Mouse (Mus musculus) cerebellum, adult 8-10 months (tissue): ENCODE results near the gene Ankrd6.

Experiments used
- DNase-seq: peaks from one replicate; pipeline ENCODE4 v3.0.0; 2022

Ankrd6 gene

GRCm38 (mm10) chr4:32854956-32855355 is 95.7 kb downstream of the Ankrd6 start:
- DNase-seq, result no peak

DNA sequence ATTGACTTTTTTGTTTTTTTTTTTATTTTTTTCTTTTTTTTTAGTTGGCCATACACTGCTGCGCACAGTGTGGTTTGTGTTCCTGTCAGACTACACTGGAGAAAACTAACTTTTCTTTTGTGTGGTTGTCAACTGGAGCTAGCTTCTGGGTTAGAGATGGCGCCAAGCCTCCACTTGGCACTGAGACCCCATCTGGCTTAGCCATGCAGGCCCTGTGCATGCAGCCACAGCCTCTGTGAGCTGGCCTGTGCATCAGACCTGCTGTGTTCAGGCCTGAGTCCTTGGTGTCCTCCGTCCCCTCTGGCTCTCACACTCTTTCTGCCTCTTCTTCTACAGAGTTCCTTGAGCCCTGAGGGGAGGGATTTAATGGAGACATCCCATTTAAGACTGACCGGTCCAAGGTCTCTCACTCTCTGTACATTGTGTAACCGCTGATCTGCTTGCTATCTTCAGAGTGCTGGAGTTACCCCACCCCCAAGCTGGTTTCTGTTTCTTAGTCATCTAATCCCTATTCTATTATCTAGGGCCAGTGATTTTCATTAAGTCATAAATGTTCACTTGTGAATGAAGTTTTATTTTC is 96.9 kb downstream of the Ankrd6 start:
- DNase-seq, result no peak

DNA sequence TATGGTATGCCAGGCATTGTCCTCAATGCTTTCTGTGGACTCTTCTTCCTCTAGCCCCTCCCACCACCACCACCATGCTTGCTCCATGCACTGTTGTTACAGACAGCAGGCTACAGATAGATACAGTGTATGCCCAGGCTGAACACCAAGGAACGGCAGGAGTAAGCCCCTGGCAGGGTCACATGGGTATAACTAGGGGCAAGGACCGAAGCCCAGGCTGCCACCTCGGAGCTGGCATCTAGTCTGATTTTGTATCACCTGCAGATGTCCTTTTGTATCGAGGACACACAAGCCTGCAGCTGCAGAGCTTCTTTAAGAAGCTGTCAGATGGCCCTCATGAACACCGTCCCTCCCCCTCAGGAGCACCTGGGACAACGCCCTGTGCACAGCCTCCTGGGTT is 97.8 kb downstream of the Ankrd6 start:
- DNase-seq, result no peak

DNA sequence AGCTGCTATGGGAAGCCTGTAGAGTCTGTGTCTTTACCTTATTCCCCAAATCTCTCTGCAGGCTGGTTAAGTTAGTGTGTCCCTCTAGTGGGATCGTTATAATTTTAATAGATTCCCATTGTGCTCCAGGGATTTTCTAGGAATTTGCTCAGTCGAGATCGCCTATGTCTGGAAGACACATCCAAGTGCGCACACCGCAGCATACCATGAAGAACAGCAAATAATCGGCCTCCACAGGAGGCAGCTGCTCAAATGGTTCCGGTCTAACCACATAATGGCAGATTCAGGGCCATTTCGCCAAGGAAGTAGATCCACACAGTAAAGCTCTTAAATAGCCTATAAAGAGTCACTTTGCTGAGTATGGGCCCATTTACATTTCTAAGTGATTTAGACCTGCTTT is 98.3 kb downstream of the Ankrd6 start:
- DNase-seq, result no peak

DNA sequence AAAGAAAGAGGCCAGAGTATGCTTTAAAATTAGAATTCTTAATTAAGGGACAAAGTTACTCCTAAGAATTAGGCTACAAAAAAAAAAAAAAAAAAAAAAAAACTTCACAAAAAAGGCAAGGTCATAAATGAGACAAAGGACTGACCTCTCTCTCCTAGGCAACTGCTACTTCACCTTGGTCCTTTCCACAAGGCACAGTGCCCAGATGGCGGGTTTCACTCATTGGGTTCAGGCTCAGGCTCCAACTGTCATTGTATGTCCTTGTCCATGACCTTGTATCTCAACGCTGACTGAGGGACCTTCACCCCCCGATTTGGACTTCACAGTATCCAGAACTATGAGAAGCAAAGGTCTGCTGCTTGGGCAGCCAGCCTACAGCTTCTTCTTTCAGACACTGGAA is 112.2 kb downstream of the Ankrd6 start:
- DNase-seq, result no peak

DNA sequence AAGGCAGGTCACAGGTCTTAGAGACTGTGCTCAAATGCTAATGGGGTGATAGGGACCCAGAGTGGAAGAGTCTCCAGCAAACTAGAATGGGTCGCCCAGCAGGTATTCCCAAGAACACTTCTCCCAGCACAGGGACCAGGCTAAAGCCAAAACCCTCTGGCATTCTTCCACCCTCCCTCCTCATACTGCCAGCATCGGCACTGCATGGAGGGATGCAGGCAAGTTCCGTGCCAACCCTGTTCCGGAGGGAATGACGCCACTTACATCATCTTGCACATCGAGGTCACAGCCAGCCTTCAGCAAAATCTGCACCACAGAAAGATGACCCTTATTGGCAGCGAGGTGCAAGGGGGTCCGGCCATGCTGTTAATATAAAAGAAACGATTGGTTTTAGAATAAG is 114.6 kb downstream of the Ankrd6 start:
- DNase-seq, result peak; percentile 15

GRCm38 (mm10) chr4:32834541-32834940 is 116.1 kb downstream of the Ankrd6 start:
- DNase-seq, result no peak

- peak; percentile 35 for DNase-seq
Observed at GRCm38 (mm10) chr4:32833494-32834282, 117.0 kb downstream of the Ankrd6 start.

GRCm38 (mm10) chr4:32829316-32829715 is 121.3 kb downstream of the Ankrd6 start:
- no peak for DNase-seq

DNA sequence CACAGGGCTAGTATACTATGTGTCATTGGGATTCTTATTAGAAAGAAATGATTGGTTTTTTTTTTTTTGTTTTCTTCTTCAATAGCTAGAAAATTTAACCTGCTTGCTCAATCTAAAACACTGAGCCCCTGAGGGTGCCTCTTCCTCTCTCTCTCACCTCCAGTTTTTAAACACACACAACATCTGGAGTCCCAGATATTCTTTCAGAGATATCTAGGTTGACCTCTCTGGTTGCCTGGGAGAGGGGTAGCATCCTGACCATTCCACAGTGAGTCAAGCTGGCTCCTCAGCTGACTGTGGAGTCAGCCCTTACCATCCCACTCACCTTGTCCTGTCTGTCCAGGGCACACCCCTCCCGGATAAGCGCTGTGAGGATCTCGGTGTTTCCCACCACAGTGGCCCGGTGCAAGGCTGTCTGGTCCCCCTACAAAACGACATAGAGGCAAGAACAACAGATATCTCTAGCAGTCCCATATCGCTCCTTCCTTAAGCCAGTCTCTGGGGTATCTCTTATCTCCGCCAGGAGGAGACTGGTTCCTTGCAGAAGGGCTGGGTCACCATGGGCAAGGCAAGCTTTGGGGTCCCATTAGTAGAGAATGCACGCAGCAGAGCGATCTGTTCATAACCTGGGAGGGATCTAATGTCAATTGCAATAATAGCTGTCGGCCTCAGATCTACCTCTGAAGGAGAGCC is 122.1 kb downstream of the Ankrd6 start:
- no peak for DNase-seq

DNA sequence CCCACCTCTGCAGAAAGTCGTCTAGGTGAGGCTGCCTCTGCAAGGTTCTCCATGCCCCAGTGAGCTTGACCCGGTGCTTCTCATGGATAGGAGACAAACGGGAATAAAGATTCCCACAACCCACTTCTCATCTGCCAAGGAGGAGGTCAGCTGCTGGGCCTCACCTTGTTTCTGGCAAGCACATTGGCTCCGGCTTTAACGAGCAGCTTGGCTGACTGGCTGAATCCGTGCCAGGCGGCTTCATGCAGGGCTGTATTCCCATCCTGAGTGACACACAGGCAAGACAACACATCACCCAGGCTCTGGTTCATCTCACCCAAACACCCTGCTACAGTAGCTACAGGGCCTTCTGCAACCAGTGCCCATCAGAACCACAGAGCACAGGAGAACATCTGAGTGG is 123.7 kb downstream of the Ankrd6 start:
- peak; percentile 75 for DNase-seq

DNA sequence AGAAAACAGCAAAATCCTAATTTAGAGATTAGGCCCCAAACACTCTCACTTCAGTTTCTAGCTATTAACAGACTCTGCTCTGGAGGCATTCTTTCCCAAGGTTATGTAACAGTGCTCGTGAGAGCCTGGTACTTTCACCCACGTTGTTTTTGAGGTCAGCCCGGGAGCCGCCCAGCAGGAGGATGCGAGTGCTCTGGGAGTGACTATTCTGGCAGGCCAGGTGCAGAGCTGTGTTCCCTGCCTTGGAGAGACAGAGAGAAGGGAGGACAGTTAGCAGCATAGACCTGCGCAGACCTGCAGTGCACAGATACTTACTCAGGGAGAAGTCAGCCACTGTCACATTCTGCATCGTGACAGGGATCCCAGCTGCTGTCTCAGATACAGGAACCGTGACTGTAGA is 126.4 kb downstream of the Ankrd6 start:
- peak; percentile 28 for DNase-seq

DNA sequence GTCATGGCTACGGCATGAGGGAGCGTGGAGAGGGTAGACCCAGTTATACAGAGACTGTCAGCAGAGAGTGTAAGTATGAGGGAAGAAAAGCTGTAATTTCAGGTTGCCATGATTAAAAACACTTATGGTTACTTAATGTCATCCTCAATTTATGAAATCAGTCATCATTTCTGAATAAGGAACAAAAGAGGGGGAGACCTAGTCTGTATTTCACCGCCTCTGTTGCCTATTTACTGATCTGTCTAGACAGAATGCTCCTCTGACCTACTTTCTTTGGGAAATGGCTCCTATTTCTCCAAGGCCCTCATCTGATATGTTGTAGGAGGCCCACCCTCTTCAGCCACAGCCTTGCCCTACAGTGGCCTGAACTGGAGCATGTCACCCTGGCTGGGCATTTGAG is 130.0 kb downstream of the Ankrd6 start:
- no peak for DNase-seq

GRCm38 (mm10) chr4:32817478-32817877 is 133.2 kb downstream of the Ankrd6 start:
- no peak for DNase-seq

DNA sequence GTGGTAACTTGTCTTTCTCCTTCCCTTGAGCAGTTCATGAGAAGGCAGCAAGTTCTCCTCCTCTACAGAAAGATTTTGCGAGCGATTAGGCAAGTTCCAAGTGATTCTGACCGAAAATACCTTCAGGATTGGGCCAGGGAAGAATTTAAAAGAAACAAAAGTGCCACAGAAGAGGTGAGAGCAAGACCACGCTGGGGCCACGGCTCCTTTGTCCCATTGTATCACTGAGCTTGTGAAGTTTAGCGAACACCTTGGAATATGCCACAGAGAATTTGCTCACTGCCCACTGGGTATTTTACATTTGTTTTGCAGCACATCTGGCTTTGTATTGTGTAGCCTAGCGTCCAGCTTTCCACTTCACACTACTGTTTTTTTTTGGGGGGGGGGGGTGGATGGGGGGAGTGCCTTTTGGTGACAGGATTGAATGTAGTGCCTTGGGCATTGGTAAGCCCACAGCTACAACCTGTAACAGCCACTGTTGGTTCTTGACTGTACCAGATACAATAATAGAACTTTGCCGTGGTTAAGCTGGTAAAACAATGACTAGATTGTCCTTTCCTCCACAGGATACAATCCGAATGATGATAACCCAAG is 150.0 kb downstream of the Ankrd6 start:
- no peak for DNase-seq

DNA sequence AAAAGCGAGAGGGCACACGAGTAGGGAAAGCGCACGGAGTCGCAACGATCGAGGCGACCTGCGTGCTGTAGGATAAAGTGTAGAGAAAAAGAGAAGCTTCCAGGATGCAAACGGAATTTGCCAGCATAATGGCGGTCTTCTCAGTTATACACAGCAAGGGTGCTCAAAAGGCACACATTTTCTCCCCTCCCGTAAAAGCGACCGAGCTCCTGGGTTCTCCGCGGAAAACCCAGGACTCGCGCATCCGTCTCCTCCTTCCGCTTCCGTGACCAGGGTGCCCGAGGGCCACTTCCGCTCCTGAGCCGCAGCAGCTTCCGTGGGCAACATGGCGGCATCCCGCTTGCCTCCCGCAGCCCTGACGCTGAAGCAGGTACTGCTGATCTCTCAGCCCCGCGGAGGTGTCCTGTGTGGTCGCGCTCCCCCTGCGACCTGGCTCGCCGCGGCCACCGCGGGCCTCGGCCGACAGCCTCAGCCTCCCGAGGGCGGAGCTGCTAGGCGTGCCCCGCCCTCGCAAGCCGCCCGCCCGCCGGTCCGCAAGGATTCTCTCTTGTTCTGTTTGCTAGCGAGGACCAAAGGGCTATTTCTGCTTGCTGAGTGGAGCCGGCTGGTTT is 150.6 kb downstream of the Ankrd6 start, which contains the start of gene Lyrm2:
TSS of gene Lyrm2 (plus strand) at position 288 of the 611 bp plus-strand sequence.
- peak; percentile 79 for DNase-seq

DNA sequence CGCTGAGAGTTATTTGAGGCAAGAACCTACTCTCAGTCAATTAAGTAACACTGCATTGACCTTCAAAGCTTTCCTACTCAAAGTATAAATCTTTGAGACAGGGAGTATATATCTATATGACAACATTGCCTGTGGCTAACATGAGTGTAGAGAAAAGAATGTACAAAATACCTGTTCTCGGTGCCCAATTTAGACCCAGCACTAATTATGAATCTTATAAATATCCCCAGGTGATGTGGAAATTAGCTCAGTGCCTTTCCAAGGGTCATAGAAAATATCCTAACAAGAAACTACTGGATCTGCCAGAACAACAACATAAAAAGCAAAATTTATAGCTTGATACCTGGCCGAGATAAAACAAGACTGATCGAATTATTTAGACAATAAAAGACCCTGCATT is 151.7 kb downstream of the Ankrd6 start:
- no peak for DNase-seq

GRCm38 (mm10) chr4:32789020-32789419 is 161.6 kb downstream of the Ankrd6 start:
- no peak for DNase-seq

GRCm38 (mm10) chr4:32787110-32787509 is 163.5 kb downstream of the Ankrd6 start:
- DNase-seq, result no peak

- DNase-seq, result no peak
Observed at GRCm38 (mm10) chr4:32779996-32780395, 170.6 kb downstream of the Ankrd6 start.

DNA sequence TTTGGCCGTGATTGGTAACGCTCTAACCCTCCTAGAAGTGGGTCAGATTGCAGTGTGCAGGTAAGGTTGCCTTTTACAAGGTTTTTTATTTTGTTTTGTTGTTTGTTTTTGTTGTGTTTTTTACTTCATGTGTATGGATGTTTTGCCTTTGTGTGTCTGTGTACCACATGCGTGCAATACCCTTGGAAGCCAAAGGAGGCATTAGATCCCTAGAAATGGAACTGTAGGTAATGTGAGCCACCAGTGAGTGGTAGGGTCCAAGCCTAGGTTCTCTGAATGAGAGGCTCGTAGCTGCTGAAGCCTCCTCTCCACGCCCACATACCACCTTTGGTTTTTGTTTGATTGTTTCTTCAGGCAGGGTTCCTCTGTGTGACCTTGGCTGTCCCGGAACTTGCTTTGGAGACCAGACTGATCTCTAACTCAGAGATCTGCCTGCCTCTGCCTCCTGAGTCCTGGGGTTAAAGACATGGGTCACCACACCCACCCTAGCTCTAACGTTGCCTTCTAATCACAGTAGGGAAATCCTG is 180.3 kb downstream of the Ankrd6 start:
- no peak for DNase-seq

DNA sequence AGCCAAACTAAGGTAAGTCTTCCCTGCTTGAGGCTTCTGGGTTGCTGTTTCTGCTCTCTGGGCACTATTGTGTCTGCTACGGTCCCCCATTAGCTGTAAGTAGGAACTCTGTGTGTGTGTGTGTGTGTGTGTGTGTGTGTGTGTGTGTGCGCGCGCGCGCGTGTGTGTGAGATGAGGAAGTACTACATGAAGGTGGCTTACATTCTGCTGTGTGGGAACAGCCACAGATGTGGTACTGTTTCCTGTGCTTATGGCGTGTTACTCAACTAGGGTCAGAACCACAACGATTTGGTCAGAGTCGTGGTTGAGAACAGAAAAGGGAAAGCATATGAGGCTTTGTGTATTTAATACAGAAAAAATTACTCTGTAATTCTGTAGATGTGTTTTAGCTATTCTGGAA is 182.6 kb downstream of the Ankrd6 start:
- DNase-seq, result no peak

DNA sequence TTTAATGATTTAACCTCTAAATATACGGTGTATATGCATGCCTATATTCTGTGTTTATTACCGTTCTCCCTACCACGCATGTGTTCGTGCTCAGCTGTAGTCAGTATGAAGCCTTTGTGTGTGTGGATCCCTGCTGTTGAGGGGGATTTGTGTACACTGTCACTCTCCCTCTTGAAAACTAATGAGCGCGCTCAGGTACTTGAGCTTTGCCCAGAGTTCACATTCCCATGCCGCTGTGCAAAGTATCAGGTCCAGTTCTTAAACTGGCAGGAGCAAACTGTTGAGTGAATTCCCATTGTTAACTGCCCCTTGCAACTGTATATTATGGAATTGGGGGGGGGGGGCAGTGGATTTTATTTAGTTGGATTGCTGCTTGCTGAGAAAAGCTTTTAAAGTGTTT is 183.2 kb downstream of the Ankrd6 start:
- no peak for DNase-seq
